Mouse (Mus musculus) neural tube, embryonic 14.5 days (tissue): ENCODE measurements around the gene Kremen1. TPM values are rescaled to one million over a fixed set of nuclear protein-coding genes. Genes with fewer than 3 reads are reported as not detected.
A peak's percentile ranks its signal among the peaks of the same experiment; 100 is the strongest.

ENCODE experiments used
- ATAC-seq: fragments of 200-750 bp; cut with Nextera tagmentation; 2 replicates; pipeline ENCODE4 v1.8.0; 2017; ENCODE audit warnings: low read depth, mild to moderate bottlenecking, moderate TSS enrichment, moderate library complexity
- H3K27ac ChIP-seq: fragments of 300-500 bp; sonication (generic); 2 replicates; pipeline ENCODE4 v1.5.1; 2014; ENCODE audit warnings: low read depth, mild to moderate bottlenecking, control low read depth, low read length, moderate library complexity, mixed read lengths
- H3K27me3 ChIP-seq: fragments of 300-500 bp; sonication (generic); 2 replicates; pipeline ENCODE4 v1.6.1; 2014; ENCODE audit warnings: low read length; ENCODE audit not compliant: control insufficient read depth, insufficient read depth
- H3K36me3 ChIP-seq: fragments of 300-500 bp; sonication (generic); 2 replicates; pipeline ENCODE4 v1.6.1; 2014; ENCODE audit warnings: low read length, mixed read lengths; ENCODE audit not compliant: control insufficient read depth, insufficient read depth
- H3K4me1 ChIP-seq: fragments of 300-500 bp; sonication (generic); 2 replicates; pipeline ENCODE4 v1.6.1; 2014; ENCODE audit warnings: low read length; ENCODE audit not compliant: control insufficient read depth, insufficient read depth
- H3K4me2 ChIP-seq: fragments of 300-500 bp; sonication (generic); 2 replicates; pipeline ENCODE4 v1.6.1; 2014; ENCODE audit warnings: mild to moderate bottlenecking, low read depth, low read length, control low read depth
- H3K4me3 ChIP-seq: fragments of 300-500 bp; sonication (generic); 2 replicates; pipeline ENCODE4 v1.5.1; 2014; ENCODE audit warnings: low read depth, low read length, control low read depth, mixed read lengths
- H3K9ac ChIP-seq: fragments of 300-500 bp; sonication (generic); replicated peaks from 2 replicates; pipeline ENCODE4 v1.6.1; 2014; ENCODE audit warnings: low read depth, mild to moderate bottlenecking, control low read depth, low read length, mixed read lengths
- H3K9me3 ChIP-seq: fragments of 300-500 bp; sonication (generic); 2 replicates; pipeline ENCODE4 v1.6.1; 2016; ENCODE audit warnings: low read length; ENCODE audit not compliant: control insufficient read depth
- WGBS: fragments of 180-500 bp; shearing (Covaris S2); extraction: QIAGEN DNeasy Blood & Tissue Kit; methylation state at CpG from one replicate; pipeline ENCODE4 v1.1.7; 2014; 5-methylcytosine and 5-hydroxymethylcytosine counted together
- polyA plus RNA-seq: library from polyadenylated mRNA; unstranded; fragments of >200 nt; fragmentation: Nextera tagmentation; extraction: Ambion mirVana; gene quantifications from 2 replicates; pipeline ENCODE4 v1.2.1, GENCODE M21; 2014

Kremen1 gene
- polyA plus RNA-seq, 1 experiment from 2014 or later = 3.7 TPM

DNA sequence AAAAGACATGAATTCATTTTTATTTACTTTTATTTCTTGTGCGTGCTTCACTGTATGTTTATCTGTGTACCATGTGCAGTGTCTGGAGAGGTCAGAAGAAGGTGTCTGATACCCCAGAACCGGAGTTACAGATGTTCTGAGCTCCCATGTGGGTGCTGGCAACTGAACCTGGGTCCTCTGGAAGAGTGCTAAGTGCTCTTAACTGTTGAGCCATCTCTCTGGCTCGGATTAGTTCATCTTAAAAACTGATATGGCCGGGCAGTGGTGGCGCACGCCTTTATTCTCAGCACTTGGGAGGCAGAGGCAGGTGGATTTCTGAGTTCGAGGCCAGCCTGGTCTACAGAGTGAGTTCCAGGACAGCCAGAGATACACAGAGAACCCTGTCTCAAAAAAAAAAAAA, 18.1 kb downstream of the Kremen1 start:
- H3K27ac ChIP-seq = no peak overlapping the region
- no peaks in the 10 kb centered on the region for H3K9me3 ChIP-seq
- H3K4me2 ChIP-seq = no peak overlapping the region
- H3K36me3 ChIP-seq = no peaks in the 10 kb centered on the region
- 93% methylated on average over 7 of the region's 7 CpGs for WGBS
- H3K4me3 ChIP-seq = no peak overlapping the region
- H3K4me1 ChIP-seq = no peaks in the 10 kb centered on the region
- H3K27me3 ChIP-seq = no peaks in the 10 kb centered on the region
- no peak for ATAC-seq
- H3K9ac ChIP-seq = no peak overlapping the region

DNA sequence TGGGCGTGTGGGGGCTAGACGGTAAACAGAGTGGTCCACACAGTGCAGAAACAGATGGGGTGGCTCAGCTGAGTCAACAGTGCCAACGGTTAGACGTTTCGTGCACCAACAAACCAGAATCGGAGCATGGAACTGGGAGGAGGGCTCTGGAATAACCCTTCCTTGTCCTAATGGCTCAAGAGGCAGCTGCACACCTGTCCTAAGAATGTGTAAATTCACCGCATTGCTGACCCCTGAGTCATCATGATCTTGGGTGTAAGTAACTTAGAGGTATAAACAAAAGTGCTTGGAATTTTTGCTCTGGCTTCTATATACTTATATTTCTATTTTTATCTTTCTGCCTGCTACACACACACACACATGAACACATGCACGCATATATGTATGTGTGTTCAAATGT, 19.2 kb downstream of the Kremen1 start:
- Histone ChIP-seq H3K9me3 (no peaks in the 10 kb centered on the region), H3K4me3 (no peak overlapping the region), H3K4me2 (no peak overlapping the region), H3K9ac (no peak overlapping the region), H3K27ac (no peak overlapping the region), H3K27me3 (no peaks in the 10 kb centered on the region), H3K4me1 (no peaks in the 10 kb centered on the region), H3K36me3 (no peaks in the 10 kb centered on the region)
- ATAC-seq = no peak
- 88% methylated on average over 8 of the region's 8 CpGs for WGBS

DNA sequence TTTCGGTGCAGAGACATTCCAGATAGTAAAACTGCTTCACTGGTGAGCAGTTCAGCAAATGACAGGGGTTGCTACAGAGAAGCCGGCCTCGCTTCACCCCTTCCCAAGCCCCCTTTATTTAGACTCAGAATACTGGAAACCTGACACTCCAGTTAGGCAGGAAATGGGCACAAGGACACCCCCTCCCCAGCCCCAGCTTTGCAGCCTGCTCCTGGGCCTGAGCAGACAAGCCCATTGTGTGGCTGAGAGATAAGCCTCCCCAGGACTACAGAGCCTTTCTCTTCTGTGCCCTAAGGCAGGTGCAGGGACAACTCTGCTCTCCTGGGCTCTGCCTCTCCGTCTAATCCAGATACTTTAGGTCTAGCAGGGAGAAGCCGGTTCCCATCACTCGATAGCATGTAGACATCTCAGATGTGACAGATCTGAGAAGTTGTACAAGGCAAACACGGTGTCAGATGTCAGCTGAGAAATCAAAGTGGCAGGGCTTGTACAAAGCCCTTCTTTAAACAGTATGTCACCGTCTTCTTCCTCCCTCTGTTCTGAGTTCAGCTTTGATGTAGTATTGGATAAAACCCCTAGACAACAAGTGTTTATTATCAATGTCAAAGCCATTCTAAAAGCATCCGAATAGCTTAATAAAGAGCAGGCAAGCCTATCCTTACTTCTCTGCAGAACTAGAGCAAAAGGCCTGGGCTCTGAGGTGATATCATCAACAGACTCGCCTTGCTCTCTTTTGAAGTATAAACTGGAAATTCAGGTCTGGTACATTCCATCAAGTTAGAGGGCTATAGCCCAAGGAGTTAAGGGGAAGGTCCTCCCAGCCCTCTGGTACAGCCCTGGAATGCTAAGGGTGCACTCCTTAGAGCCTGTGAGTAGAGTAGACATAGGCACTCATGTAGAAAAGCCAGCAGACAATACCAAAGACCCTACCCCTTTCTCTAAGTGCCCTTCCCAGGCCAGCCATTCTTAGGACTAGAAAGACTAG, 21.4 kb downstream of the Kremen1 start:
- H3K9ac ChIP-seq = no peak overlapping the region
- no peaks in the 10 kb centered on the region for H3K4me1 ChIP-seq
- no peaks in the 10 kb centered on the region for H3K36me3 ChIP-seq
- WGBS = 20% methylated on average over 10 of the region's 10 CpGs
- H3K4me3 ChIP-seq = no peak overlapping the region
- H3K4me2 ChIP-seq = no peak overlapping the region
- ATAC-seq = peak; percentile 38; the same call in 1 of the 2 replicates
- H3K9me3 ChIP-seq = no peaks in the 10 kb centered on the region
- H3K27me3 ChIP-seq = no peaks in the 10 kb centered on the region
- no peak overlapping the region for H3K27ac ChIP-seq

DNA sequence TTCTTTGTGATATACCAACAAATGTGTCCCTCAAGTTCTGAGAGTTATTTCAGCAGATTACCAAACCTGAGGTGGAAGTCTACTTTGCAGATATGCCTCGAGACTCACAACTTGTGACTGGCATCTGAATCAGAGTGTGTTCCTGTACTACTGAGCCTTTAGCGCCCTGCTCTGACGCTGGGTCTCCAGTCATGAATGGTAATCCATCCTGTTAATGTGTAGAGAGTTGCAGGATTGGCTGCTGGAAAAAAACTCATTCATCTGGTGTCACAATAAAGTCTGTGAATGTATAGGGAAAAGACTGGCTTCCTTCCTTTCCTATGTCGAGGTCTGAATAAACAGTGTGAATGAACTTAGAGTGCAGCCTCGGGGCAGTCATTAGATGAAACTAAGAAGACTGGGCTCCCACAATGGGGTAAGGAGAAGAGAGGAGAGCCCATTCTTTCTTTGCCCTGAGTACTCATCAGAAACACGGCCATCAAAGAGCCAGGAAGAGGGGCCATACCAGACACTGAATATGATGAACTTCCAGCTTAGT, 41.4 kb downstream of the Kremen1 start:
- no peak overlapping the region for H3K9ac ChIP-seq
- no peak overlapping the region for H3K4me2 ChIP-seq
- H3K27me3 ChIP-seq = no peaks in the 10 kb centered on the region
- H3K4me3 ChIP-seq = no peak overlapping the region
- H3K4me1 ChIP-seq = no peaks in the 10 kb centered on the region
- H3K27ac ChIP-seq = no peak overlapping the region
- no peaks in the 10 kb centered on the region for H3K9me3 ChIP-seq
- H3K36me3 ChIP-seq = no peaks in the 10 kb centered on the region
- no peak for ATAC-seq
- 24% methylated on average over 6 of the region's 6 CpGs for WGBS

DNA sequence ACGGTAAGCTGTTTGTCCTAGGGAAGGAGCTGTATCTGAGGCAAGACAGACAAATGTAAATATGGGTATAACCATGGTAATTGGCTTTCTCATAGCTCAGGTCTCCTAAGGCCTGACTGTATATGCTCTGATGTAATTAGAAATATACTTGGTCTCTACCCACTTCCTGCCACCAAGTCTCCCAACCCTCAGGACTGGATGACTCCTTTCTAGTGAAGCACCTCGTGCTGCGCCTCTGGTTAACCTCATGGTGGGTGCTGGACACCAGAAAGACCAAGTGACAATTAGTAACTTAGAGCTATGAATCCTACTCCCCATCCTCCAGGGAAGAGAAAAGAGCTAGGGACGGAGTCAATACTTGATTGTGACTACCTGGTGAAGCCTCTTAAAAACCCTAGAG, 42.0 kb downstream of the Kremen1 start:
- no peaks in the 10 kb centered on the region for H3K27me3 ChIP-seq
- no peaks in the 10 kb centered on the region for H3K9me3 ChIP-seq
- no peak overlapping the region for H3K27ac ChIP-seq
- H3K4me1 ChIP-seq = no peaks in the 10 kb centered on the region
- 93% methylated on average over 4 of the region's 4 CpGs for WGBS
- no peaks in the 10 kb centered on the region for H3K36me3 ChIP-seq
- no peak overlapping the region for H3K9ac ChIP-seq
- H3K4me3 ChIP-seq = no peak overlapping the region
- H3K4me2 ChIP-seq = no peak overlapping the region
- ATAC-seq = no peak

DNA sequence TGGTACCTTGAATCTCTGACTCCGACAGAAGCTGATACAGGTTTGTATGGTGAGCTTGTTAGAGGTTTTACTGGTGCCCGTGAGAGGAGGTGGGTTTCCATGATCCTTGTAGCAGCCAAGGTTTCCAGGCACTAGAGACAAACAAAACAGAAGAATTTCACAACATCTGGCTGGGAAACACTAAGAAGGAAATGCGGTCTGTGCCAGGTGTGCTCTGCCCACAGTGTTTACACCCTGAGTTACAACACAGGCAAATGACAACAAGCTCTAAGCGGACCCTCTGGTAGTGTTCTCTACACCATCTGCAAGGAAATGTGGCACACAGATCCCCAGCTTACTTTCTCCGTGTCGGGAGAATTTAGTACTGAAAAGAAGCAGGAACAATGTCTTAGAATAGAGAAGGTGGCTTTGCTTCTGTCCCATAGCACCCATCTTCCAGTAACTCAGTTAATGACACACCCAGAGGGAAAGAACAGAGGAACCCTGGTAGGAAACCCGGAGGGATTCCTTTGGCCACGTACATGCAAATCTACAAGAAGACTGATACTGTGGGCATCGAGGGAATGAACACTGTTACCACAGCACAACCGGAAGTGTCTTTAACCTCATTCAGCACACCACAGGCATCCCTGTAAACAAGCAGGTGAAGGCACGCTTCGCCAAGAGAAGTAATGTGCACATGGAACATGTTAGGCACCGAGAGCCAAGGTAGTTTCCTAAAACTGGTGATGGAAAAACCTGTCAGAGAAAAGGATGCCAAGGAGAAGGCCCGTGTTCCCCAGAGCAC, 45.8 kb downstream of the Kremen1 start:
- H3K9ac ChIP-seq = no peak overlapping the region
- no peaks in the 10 kb centered on the region for H3K4me1 ChIP-seq
- no peak for ATAC-seq
- H3K4me3 ChIP-seq = no peak overlapping the region
- no peak overlapping the region for H3K4me2 ChIP-seq
- no peaks in the 10 kb centered on the region for H3K9me3 ChIP-seq
- WGBS = 92% methylated on average over 14 of the region's 14 CpGs
- no peaks in the 10 kb centered on the region for H3K36me3 ChIP-seq
- no peak overlapping the region for H3K27ac ChIP-seq
- no peaks in the 10 kb centered on the region for H3K27me3 ChIP-seq

DNA sequence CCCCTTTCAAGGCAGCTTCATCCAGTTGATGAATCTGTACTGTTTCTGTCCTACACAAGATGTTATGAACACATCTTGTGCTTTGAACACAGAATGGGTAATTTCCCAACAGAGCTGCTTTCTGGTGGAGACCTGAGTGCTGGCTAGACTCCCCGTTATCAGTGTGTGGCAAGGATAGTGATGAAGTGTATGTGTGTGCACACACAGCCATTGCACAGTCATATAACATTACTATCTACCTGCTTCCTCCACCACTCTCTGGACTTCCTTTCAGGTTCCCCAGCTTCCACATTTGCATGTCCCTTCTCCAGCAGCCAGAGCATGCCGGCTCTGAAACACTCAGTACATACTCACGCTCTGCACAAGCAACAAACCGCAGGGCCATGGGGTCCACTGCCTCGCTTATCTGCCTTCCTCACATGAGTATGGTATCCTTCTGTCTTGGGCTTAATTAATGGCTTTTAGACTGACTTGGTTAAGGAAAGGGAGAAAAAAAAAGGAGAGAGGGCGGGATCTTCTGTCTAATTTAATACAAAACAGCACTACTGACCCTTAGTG, 46.8 kb downstream of the Kremen1 start:
- Histone ChIP-seq H3K9me3 (no peaks in the 10 kb centered on the region), H3K4me2 (no peak overlapping the region), H3K4me3 (no peak overlapping the region), H3K4me1 (no peaks in the 10 kb centered on the region), H3K36me3 (no peaks in the 10 kb centered on the region), H3K9ac (no peak overlapping the region), H3K27me3 (no peaks in the 10 kb centered on the region), H3K27ac (no peak overlapping the region)
- no peak for ATAC-seq
- WGBS = 95% methylated on average over 6 of the region's 6 CpGs

DNA sequence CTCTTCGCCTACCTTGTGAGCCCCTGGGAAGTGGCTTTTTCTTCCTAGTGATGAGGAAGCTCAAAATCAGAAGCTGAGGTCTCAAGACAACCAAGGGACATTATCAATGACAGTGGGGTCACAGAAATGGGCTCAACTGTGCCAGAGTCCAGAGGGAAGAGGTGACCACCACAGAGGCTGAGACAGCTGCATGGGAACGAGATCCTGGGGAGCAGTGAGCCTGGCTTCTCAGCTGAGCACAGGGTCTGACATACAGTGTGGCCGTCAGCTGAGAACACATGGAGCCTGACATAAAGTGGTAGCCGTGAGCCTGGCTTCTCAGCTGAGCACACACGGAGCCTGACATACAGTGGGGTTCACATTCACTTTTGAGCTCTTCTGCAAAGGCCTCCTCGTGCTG, 58.3 kb downstream of the Kremen1 start:
- no peaks in the 10 kb centered on the region for H3K27me3 ChIP-seq
- 89% methylated on average over 6 of the region's 6 CpGs for WGBS
- no peaks in the 10 kb centered on the region for H3K9me3 ChIP-seq
- no peaks in the 10 kb centered on the region for H3K36me3 ChIP-seq
- H3K27ac ChIP-seq = no peak overlapping the region
- ATAC-seq = no peak
- no peak overlapping the region for H3K9ac ChIP-seq
- no peaks in the 10 kb centered on the region for H3K4me1 ChIP-seq
- H3K4me3 ChIP-seq = no peak overlapping the region
- no peak overlapping the region for H3K4me2 ChIP-seq
